Mouse (Mus musculus) ES-CJ7 (cell line): ENCODE measurements around the gene Kmt2a.

Experiments
- DNase-seq: peaks from one replicate; pipeline ENCODE4 v3.0.0; 2011; ENCODE audit warnings: low read depth, low spot score

Gene Kmt2a

DNA sequence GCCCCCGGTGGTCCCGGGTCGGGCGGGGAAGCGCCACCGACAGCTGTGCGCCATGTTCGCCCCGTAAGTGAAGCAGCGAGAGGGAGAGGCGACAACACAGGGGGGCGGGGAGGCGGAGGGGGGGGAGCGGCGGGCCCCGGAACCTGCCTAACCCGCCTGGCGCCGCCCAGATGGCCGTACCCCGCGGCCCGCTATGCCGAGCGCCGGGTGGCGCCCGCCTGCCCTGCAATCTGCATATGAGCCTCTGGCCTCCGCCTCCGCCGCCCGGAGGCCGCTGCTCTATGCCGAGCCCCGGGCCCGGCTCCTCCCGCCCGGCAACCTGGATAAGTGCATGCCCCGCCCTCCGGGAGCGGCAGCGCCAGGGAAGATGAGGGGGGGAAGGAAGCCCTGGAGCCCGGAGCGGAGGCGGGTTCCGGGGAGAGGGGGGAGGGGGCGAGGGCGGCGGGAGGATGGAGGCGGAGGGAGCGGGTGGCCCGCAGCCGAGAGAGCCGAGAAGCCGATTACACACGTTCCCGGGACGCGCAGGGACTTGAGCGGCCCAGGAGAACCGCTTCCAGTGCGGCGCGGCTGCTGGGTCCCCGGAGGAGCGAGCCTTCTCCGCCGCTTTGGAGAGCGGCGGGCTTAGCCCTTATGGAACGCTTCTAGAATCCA lies at the start of gene Kmt2a:
Kmt2a (minus strand) TSS at position 76 of the 651 bp plus-strand sequence.
- peak; percentile 95 for DNase-seq

DNA sequence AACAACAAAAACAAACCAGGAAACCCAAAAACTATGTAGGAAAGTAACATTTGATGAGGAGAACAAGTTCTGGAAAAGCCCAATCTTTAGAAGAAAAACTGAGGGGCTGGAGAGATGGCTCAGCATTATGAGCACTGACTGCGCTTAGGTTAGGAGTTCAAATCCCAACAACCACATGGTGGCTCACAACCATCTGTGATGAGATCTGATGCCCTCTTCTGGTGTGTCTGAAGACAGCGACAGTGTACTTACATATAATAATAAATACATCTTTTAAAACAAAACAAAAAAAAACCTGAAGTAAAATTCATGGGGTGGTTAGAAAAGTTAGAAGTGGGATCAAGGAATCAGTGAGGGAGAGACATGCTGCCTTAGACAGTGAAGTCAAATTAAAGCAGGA lies 40.4 kb upstream of the Kmt2a start:
- no peak for DNase-seq

DNA sequence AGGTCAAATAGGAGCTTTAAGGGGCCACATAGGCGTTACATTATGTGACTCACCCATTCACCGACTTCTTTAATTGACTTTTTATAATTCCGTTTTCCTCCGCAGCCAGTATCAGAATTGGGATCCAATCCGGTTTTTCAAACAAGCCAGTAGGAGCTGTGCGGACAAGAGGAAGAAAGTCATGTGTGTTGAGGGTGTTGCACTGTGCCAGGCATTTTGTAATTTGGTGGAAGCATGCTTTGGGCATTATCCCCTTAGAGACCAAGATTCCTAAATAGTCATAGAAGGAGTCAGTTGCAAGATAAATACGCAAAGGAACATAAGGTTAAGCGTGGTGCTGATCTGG lies 40.0 kb upstream of the Kmt2a start:
- DNase-seq = peak; percentile 86

DNA sequence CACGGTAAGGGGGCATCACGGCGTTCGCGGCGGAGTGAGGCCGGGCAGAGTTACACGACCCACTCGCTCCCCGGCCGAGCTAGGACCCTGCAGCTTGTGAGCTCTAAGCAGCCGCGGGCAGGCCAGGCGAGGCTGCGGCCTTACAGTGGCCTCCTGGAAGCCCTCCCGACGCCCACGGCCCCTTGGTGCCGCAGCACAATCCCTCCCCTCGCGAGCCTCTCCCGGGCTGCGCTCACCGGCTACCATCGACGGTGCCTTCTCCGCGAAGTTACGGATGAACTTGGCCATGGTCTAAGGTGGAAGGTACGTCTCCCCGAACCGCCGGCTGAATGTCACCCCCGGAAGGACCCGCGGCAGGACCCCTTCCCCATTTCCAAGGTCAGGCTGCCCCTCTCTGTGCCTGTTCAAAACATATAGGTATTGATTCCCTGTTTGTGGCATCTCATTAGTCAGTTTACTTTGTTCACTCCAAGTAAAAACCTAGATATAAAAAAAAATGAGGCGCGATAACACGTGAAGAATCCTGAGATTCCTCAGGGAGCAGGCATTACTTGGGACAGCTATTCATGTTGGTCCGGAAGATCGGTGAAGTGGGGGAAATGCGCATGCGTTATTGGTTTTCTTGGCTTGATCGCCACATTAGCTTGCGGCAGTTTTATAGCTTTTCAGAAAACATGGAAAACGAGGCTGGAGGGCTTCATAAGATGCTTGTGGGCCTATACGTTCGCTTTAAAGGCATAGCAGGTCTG lies 39.5 kb upstream of the Kmt2a start, which contains the start of gene Atp5l:
Atp5l (minus strand) TSS at position 369 of the 749 bp plus-strand sequence.
- DNase-seq = peak; percentile 97

DNA sequence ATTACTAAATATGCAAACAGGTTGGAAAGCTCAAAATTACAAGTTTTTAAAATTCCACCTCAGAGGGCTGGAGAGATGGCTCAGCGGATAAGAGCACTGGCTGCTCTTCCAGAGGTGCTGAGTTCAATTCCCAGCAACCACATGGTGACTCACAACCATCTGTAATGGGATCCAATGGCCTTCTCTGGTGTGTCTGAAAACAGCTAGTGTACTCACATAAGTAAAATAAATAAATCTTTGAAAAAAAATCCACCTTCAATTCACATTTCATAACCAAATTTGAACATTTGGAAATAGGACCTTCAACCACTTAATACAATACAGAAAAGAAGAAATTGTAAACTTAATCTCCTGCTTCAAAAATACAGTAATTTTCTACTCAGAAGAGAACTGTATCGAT lies 38.5 kb upstream of the Kmt2a start:
- DNase-seq = no peak

DNA sequence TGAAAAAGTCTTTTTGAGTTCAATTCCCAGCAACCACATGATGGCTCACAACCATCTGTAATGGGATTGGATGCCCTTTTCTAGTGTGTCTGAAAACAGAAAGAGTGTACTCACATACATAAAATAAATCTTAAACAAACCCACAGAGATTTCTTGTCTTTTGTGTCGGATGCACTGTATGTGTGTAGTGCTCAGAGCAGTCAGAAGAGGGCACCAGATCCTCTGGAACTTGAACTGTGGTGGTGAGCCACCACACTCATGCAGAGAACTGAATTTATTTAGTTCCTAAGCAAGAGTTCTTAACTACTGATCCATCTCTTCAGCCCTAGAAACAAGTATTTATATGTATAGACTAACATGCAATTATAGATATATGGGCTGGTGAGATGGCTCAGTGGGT lies 35.1 kb upstream of the Kmt2a start:
- peak; percentile 67 for DNase-seq

DNA sequence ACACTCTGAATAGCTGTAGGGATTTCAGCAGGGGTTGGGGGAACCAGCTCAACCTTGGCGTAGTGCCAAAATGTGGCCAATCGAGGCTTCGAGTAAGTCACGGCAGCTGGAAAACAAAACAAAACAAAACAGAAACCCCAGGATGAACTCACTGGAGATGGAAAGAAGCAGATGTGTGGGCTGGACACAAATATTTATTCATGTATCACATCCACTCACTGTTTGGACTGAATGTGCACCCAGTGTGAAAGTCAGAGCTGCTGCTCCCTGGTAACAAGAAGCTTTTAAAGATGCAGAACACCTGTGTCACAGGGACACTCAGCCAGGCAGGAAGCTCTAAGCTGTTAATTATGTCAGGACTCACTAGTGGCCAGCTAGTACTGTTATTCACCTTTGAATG lies 33.6 kb upstream of the Kmt2a start:
- DNase-seq = no peak

DNA sequence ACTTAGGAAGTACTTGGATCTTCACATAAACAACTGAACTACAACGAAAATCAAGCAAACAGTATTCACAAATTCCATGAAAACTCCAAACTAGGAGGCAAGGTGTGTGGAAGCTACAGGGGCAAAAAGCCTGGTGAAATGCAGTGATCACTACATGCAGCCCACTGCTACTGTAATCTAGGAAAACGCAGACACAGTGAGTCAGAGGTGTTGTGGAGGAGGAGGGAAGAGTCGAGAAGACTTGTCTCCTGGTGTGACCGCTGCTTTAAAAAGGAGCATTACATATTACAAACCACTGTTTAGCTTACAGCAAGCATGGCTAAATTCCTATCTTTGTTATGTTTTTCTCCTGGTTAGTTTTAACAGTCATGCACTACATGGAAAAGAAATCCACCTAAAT lies 30.3 kb upstream of the Kmt2a start:
- DNase-seq = no peak

DNA sequence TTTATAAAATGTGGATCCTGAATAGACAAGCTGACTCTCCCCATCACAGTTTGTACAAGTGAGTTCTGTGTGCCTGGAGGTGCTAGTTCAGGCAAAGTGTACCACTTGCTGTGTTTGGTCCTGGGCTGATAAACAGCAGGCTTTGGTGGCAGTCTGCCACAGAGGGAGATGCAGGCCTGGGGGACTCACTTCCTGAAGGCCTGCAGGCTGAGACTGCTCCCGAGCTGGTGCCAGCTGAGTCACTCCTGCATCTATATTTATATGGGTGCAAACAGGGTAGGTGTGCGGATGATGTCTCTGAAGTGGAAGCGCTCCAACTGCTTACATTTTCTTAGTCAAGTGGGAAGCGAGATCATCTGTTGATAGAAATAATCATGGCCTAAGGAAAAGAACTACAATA lies 24.5 kb upstream of the Kmt2a start:
- DNase-seq = no peak

DNA sequence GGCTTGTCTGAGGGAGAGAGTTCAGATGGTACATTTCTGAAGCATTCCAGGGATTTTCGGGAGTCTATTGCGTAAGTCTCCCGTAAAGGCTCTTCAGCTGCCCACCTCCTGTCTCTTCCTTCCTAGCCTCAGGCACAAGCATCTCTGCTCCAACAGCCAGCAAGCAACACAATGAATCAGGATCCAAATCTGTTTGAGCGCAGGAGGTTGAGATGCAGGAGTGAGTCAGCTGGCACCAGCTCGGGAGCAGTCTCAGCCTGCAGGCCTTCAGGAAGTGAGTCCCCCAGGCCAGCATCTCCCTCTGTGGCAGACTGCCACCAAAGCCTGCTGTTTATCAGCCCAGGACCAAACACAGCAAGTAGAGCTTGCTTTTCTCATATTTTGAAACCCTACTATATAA lies 23.9 kb upstream of the Kmt2a start:
- DNase-seq = no peak

DNA sequence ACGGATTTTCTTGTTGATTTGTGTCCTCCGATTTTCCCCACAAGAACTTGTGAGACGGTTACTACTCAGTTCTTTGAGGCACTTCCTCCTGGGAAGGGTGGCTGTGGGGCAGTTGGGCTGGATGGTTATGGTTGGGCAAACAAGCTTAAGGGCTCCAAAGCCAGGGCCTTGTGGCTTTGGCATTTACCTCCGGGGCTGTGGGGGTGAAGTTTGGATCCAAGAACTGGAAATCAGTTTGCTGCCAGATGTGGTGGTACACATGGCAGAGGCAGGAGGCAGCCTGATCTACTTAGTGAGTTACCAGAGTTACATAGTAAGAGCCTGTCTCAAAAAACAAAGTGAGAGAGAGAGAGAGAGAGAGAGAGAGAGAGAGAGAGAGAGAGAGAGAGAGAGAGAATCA lies 22.8 kb upstream of the Kmt2a start:
- no peak for DNase-seq

DNA sequence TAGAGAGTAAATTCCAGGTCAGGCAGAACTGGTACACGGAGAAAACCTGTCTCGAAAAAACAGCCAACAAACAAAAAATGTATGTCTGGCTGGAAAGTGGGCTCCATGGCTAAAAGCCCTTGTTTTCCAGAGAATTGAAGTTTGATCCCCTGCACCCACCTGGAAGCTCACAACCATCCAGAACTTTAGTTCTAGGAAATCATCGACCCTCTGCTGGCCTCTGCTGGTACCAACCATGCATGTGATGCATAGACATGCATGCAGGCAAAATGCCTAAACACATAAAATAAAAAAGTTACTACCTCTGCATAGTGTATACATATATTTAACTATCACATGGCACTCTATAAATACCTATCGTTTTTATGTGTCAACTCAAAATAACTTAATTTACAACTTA lies 19.3 kb upstream of the Kmt2a start:
- DNase-seq = no peak

DNA sequence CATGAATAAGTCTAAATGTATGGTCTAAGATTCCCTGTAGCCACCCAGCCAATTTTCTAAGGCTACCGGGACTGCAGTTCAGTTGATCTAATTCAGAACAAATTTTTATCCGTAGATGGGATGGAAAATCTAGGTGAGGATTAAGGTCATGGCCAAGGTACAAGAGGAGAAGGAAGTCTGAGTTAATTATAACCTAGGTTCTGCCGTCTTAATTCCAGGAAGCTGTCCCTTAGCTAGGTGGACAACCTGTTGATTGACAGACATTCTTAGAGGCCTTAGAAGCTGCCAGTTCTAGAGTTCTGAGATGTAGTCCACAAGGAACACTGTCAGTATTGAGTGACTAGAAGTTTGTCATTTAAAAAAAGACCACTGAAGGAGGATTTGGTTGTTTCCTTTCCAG lies 18.6 kb upstream of the Kmt2a start:
- DNase-seq = no peak

DNA sequence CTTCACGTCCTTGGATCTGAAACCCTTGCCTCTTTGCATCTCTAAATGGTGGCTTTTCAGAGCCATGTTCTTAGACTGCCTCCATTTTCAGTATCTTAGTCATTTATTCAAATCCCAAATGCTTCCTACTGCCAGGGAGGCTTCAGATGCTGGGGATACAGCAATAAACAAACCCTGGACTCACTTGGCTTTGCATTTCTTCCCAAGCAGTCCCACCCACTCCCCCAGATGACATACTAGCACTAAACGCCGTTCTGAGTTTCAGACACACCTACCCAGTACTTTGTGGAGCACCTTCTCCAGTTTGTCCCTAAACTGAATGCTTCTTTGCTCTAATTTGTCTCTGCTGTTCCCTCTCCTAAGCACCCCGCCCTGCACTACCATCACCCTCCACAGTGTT lies 15.9 kb upstream of the Kmt2a start:
- DNase-seq = peak; percentile 17

DNA sequence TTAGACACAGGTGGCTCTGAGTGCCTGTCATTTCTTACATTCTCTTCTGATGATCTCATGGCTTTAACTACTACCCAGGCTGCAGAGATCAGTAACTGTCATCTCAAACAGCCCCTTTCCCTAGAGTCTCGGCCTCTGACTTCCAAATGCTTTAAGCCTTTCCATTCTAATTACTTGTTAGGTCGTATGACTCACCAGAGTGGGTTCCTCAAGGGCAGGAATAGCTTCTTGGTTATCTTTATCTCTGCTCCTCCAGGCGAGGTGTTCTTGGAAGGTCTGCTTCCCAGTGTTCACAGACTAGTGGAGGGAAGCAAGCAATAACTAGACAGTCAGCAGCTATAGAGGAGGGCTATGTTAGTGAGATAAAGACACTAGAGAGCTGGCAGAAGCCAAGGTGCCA lies 11.6 kb upstream of the Kmt2a start:
- no peak for DNase-seq

DNA sequence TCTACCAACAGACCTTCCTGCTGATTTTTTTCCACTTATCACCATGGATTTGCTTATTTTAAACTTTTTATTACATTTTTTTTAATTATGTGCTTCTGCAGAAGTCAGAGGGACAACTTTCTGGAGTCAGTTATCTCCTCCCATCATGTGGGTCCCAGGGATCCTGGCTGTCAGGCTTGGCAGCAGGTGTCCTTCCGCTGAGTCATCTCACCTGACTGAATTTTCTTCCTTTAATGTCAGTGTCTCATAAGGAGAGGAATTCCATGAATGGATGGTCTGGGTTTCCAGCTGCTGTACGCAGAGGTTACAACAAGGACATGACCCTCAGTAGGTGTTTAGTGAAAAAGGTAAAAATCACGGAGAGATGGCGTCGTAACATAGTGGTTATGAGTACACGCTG lies 10.1 kb upstream of the Kmt2a start:
- no peak for DNase-seq

DNA sequence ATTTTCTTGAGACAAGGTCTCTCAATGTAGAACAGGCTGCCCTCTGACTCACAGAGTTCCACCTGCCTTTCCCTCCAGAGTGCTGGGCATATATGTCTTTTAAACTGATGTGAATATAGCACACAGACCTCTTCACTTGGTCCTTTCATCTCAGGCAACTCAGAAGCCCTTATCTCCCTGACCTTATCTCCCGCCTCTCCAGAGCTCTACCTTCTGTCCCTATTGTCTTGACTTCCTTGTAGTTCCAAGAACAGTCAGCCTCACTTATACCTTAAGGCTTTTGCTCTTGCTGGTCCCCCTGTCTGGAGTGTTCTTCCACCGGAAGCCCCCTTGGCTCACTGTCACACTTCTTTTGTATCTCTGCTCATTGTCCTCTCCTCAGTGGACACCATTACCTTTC lies 9.0 kb upstream of the Kmt2a start:
- DNase-seq = no peak

DNA sequence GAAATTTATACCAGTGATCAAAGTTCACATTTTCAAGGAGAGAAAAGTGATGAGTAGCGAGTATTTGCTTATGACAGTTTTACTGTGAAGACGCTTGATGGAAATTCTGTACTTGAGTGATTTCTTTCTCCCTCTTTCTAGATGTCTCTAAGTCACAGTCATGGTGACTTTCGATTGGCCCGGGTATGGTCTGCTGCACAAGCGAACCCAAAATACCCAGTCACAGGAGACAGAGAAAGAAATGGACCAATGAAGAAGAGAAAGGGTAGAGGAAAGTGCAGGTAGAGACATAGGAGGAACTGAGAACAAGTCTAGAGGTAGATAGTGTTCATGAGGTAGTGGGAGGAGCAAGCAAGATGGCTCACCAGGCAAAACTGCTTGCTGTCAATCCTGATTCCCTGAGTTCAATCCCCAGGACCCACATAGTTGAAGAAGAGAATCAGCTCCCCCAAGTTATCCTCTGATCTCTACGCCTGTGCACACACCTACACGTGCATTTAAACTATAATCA lies 7.1 kb upstream of the Kmt2a start:
- DNase-seq = no peak

DNA sequence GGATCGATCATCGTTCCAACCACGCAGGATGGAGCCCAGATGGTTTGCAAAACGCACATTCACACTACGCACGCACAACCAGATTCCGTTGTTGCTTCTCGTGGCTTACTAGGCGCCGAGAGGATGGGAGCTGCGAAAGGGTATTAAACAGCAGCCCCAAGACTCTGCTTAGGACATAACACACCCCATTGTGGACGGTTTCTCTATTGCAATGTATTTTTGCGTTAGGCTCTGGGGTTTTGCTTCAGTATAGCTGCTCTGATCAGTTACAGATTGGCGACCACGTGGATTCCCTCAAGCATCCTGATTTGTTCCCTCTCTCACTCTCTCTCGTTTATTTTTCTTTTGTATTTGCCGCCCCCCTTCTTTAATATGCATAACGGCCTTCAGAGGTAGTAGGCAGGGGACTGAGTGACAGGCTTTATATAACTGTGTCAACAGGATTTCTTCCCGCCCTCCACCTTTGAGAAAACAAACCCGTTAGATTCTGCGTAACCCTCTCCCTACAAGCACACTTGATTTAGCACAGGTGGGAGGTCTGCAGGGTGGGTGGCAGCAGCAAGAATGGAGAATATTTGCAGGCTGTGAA lies 2.0 kb upstream of the Kmt2a start:
- no peak for DNase-seq

DNA sequence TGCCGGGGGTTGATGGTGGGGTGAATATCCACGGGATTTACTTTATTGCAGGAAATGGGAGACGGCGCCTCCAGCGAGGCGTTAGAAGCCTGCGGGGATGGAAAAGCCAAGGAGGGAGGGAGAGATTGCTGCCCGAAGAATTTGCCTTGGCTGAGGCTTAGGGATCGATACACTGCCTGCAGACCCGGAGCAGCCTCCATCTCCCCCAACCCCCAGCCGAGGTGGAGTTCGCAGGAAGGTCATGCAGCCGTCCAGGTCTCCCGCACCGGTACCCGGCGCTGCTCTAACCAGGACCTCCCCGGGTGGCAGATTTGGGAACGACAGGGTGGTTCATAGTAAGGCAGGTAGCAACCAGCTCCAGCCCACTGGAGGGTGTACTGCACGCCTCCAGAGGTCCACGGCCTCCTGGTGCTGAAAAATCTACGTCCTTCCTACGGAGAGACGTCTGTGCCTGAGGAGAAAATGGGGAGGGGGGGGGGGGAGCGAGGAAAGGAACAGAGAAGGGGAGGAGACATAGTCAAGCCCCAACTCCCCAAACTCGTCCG lies 1.4 kb upstream of the Kmt2a start:
- DNase-seq = peak; percentile 90

DNA sequence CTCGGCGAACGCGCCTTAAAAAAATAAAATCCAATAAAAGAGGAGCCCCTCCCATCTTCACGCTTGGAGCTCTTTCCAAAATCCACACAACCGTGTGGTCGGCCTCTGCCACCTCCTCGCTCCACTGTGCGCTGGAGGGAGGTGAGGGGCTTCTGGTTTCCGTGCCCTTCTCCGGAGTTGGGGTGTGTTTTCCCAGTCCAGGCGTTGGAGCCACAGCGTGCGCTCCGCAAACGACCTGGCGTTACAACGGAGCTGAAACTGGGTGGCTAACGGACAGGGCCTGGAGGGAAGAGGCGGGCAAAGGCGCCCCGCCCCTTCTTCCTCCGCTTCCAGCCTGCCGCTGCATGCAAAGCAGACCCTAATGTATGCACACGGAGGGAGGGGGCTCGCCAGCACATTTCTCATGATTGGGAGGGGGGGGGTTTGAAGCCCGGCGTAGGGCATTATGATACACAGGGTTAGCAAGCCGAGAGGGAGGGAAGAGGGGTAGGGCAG lies 892 bp upstream of the Kmt2a start:
- DNase-seq = peak; percentile 76

DNA sequence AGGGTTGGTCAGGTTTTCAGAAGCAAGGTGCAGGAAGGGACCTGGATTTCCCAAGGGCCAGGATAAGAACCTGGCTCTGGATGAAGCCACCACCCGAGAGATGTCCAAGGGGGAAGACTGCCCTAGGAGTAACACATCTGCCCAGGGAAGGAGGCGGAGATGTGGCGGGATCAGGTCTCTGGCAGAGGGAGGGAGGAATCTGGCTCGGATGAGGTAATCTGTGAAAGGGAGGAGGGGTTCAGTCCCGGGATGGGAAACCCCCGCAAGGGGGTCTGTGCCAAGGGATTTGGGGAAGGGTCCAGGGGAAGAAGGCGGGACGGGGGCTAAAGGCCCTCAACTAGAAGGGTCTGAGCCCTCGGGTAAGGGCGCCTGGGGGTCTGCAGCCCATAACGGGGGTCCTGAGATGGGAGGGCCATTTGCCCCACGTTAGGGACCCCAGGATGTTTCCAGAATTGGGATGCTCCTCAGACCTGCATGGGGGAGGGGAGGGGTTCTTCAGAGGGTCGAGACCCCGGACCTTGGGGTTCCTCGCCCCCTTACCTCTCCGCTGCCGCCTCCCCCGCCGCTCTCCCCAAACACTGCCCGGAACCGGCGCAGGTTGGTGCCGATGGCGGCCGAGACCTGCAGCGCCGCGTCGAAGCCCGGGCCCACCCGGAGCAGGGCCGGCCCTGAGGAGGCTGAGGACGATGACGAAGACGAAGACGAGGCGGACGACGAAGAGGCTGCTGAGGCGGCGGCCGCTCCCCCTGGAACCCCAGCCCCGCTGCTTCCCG lies 601 bp downstream of the Kmt2a start:
- peak; percentile 19 for DNase-seq
